Mouse (Mus musculus) gastrocnemius, postnatal 14 days (tissue): Measurements from ENCODE around the gene Ptchd1. TPM values are rescaled to one million over a fixed set of nuclear protein-coding genes. Genes with fewer than 3 reads are reported as not detected.

ENCODE experiments used
- total RNA-seq, 2 experiments: library from RNA; stranded (reverse); gene quantifications; 2 replicates each; pipeline ENCODE4 v1.2.3; 2021

Gene Ptchd1
- total RNA-seq, 2 experiments from 2014 or later: 0.16 to 0.21 TPM

Other genes starting within 250 kb of the Ptchd1 start
- not detected for gene Gm15155, start 927 bp upstream of the Ptchd1 start, total RNA-seq